ENCODE assay signal across 8 mouse cellular contexts in the genomic region with DNA sequence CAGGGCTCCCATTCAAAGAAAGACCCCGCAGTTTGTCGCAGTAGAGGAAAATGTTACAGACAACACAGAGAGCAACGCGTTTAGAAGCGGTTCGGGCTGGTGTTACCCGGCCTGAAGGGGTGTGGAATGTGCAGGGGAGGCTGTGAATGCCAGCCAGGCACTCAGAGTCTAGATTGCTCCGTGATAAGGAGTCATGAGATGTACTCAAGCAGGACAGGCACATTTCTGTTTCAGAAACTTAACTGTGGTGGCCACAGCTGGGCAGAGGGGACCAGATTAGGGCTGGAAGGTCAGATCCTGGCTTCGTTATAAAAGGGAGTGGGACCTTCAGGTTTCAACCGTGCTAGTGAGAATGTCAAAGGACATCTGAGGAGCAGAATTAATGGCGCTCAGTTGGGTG. TPM values are rescaled to one million over a fixed set of nuclear protein-coding genes. Genes with fewer than 3 reads are reported as not detected.
DNase-seq lines count a peak whose midpoint lies in the region; ATAC-seq and TF ChIP-seq lines count a peak whose summit lies in the region.

No protein-coding gene starts in this region.

- 2% methylated on average over 11 of the region's 11 CpGs for whole genome bisulfite sequencing in hindbrain, postnatal 0 days
- 3% methylated on average over 11 of the region's 11 CpGs for WGBS in liver, embryonic 14.5 days (ENCODE audit: insufficient replicate concordance)
- 2% methylated on average over 11 of the region's 11 CpGs for WGBS in neural tube, embryonic 12.5 days

- peak; percentile 51 for DNase-seq in cerebellum, adult 9-10 months
- DNase-seq in cerebellum, postnatal 14 days: no peak
- peak; percentile 69 for DNase-seq in brain, adult 2 months (ENCODE audit: low read depth, low spot score)
- DNase-seq in hindbrain, postnatal 0 days (ENCODE audit: low spot score): no peak
- DNase-seq in liver, embryonic 14.5 days (ENCODE audit: low read depth in 3 of 3, low spot score in 3 of 3): peak in 1 of 3 experiments; percentile 49
- no peak for DNase-seq in thymus, postnatal 25 days

- no peak for TF ChIP-seq EP300 in liver, embryonic 14.5 days (IDR thresholded peaks at IDR 0.05; ENCODE audit: low read depth)

- H3K4me1 ChIP-seq in hindbrain, postnatal 0 days (ENCODE audit: insufficient read depth, low read length): peaks cover 21% of the 10 kb centered on the region
- peaks cover 55 to 64% of the 10 kb centered on the region in 2 experiments for H3K4me1 ChIP-seq in liver, embryonic 14.5 days (replicated peaks; ENCODE audit: control insufficient read depth in 2 of 2, insufficient read depth in 2 of 2, low read length in 1 of 2)
- peaks cover 42% of the 10 kb centered on the region for H3K4me1 ChIP-seq in neural tube, embryonic 12.5 days

- H3K4me2 ChIP-seq in hindbrain, postnatal 0 days (ENCODE audit: low read depth, low read length): peak overlapping the region; percentile 91
- H3K4me2 ChIP-seq in liver, embryonic 14.5 days (ENCODE audit: low read depth): peak overlapping the region; percentile 94
- peak overlapping the region; percentile 84 for H3K4me2 ChIP-seq in neural tube, embryonic 12.5 days (replicated peaks)

- no peaks in the 10 kb centered on the region for H3K9me3 ChIP-seq in hindbrain, postnatal 0 days (ENCODE audit: low read length)
- H3K9me3 ChIP-seq in liver, embryonic 14.5 days (ENCODE audit: control insufficient read depth, low read length): no peaks in the 10 kb centered on the region
- H3K9me3 ChIP-seq in neural tube, embryonic 12.5 days: no peaks in the 10 kb centered on the region

- peak; percentile 28 for ATAC-seq in hindbrain, postnatal 0 days
- ATAC-seq in liver, embryonic 14.5 days (ENCODE audit: insufficient read depth): peak; percentile 54
- ATAC-seq in neural tube, embryonic 12.5 days (ENCODE audit: low FRiP score, low read depth): peak; percentile 51
- ATAC-seq in erythroid progenitor cell, adult 5-6 weeks (replicated peaks; ENCODE audit: low FRiP score, poor library complexity, severe bottlenecking): no peak; the same call in 1 of the 2 replicates

- H3K9ac ChIP-seq in hindbrain, postnatal 0 days (replicated peaks; ENCODE audit: low read length): peak overlapping the region; percentile 61
- H3K9ac ChIP-seq in liver, embryonic 14.5 days (replicated peaks): peak overlapping the region; percentile 66
- peak overlapping the region; percentile 60 for H3K9ac ChIP-seq in neural tube, embryonic 12.5 days

- no peaks in the 10 kb centered on the region for H3K36me3 ChIP-seq in hindbrain, postnatal 0 days (ENCODE audit: insufficient read depth, low read length)
- no peaks in the 10 kb centered on the region for H3K36me3 ChIP-seq in liver, embryonic 14.5 days (replicated peaks; ENCODE audit: control insufficient read depth, insufficient read depth, low read depth)
- no peaks in the 10 kb centered on the region for H3K36me3 ChIP-seq in neural tube, embryonic 12.5 days

- H3K27ac ChIP-seq in hindbrain, postnatal 0 days: peak overlapping the region; percentile 93
- H3K27ac ChIP-seq in liver, embryonic 14.5 days: peak overlapping the region; percentile 89
- H3K27ac ChIP-seq in neural tube, embryonic 12.5 days: peak overlapping the region; percentile 89

- peak overlapping the region; percentile 50 for H3K4me3 ChIP-seq in hindbrain, postnatal 0 days (ENCODE audit: low read length)
- peak overlapping the region; percentile 52 to 67 for H3K4me3 ChIP-seq in liver, embryonic 14.5 days (ENCODE audit: insufficient read depth in 1 of 2, low read depth in 2 of 2, low read length in 2 of 2)
- peak overlapping the region; percentile 40 for H3K4me3 ChIP-seq in neural tube, embryonic 12.5 days

- no peaks in the 10 kb centered on the region for H3K27me3 ChIP-seq in hindbrain, postnatal 0 days (ENCODE audit: insufficient read depth, low read length)
- H3K27me3 ChIP-seq in liver, embryonic 14.5 days (ENCODE audit: control insufficient read depth, insufficient read depth, low read length): no peaks in the 10 kb centered on the region
- no peaks in the 10 kb centered on the region for H3K27me3 ChIP-seq in neural tube, embryonic 12.5 days (replicated peaks)

- no peak for TF ChIP-seq CTCF in hindbrain, postnatal 0 days (IDR thresholded peaks at IDR 0.05; ENCODE audit: low read depth)
- no peak for TF ChIP-seq CTCF in liver, embryonic 14.5 days (IDR thresholded peaks at IDR 0.05; ENCODE audit: low read depth)

RNA-seq across cellular contexts. Expression of gene Scd2, which starts 8.8 kb away (rescaled TPM):
- total RNA-seq in hindbrain, postnatal 0 days (2014; rRNA removed): 1,071 and 1,235 TPM in 2 replicates
- 274 and 291 TPM in 2 replicates for polyA plus RNA-seq in hindbrain, postnatal 0 days (2015; fragmentation: Nextera tagmentation; extraction: Ambion mirVana)
- 84.0 and 116 TPM in 2 replicates for polyA plus RNA-seq in liver, embryonic 14.5 days (2012; rRNA removed)
- polyA plus RNA-seq in liver, embryonic 14.5 days (2014; fragmentation: Nextera tagmentation; extraction: Ambion mirVana): 80.4 and 95.4 TPM in 2 replicates
- 353 and 371 TPM in 2 replicates for polyA plus RNA-seq in neural tube, embryonic 12.5 days (2016; fragmentation: Nextera tagmentation; extraction: Ambion mirVana)
- 13.7 and 18.9 TPM in 2 replicates for total RNA-seq in erythroid progenitor cell, adult 5-6 weeks (2015; ENCODE audit: low replicate concordance)
- total RNA-seq in erythroid progenitor cell, adult 5-6 weeks (2017; ENCODE audit: low replicate concordance): 9.4 and 13.2 TPM in 2 replicates

RNA-seq across cellular contexts. Expression of gene Scd4, which starts 48.2 kb away (rescaled TPM):
- 0.84 and 1.5 TPM in 2 replicates for total RNA-seq in hindbrain, postnatal 0 days (2014; rRNA removed)
- 0.09 and 0.16 TPM in 2 replicates for polyA plus RNA-seq in hindbrain, postnatal 0 days (2015; fragmentation: Nextera tagmentation; extraction: Ambion mirVana)
- polyA plus RNA-seq in liver, embryonic 14.5 days (2012; rRNA removed): 0.04 and 0.08 TPM in 2 replicates
- 0.09 TPM in 1 of 2 replicates, not detected in the other for polyA plus RNA-seq in liver, embryonic 14.5 days (2014; fragmentation: Nextera tagmentation; extraction: Ambion mirVana)
- 0.05 and 0.08 TPM in 2 replicates for polyA plus RNA-seq in neural tube, embryonic 12.5 days (2016; fragmentation: Nextera tagmentation; extraction: Ambion mirVana)
- not detected in 2 replicates for total RNA-seq in erythroid progenitor cell, adult 5-6 weeks (2015; ENCODE audit: low replicate concordance)
- 2.1 TPM in 1 of 2 replicates, not detected in the other for total RNA-seq in erythroid progenitor cell, adult 5-6 weeks (2017; ENCODE audit: low replicate concordance)

Comparison
In these comparisons a context has a peak if more than half of its experiments do, and no peak if none do; other contexts are left out.
1. DNase-seq: peak in cerebellum, adult 9-10 months (single experiment) and brain, adult 2 months (single experiment); none in cerebellum, postnatal 14 days (0 of 2), hindbrain, postnatal 0 days (single experiment) and thymus, postnatal 25 days (single experiment).
2. Peak in every context shown above with its lines, with median percentiles within 50 percentile points of each other: H3K27ac ChIP-seq, H3K4me2 ChIP-seq, H3K4me3 ChIP-seq and H3K9ac ChIP-seq.